ENCODE assay signal across 13 mouse cellular contexts in the genomic region with DNA sequence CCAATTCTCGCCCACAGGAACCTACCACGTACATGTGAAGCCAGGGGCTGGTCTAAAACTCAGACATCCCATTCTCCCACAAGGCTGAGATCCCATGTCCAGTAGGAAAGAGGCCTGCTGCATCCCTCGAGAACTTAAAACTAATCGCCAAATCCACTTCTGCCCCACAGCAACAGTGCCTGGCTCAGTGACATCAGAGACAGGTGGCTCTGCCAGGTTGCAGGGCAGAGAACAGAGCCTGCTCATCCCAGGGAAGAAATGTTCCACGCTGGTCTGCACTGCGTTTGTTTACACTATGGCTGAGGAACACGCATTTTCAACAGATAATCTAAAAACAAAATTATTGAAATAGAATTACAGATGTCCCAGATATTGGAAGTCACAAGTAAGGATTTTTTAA.
"Had no signal": no experiment of that assay in that cellular context is flagged by ENCODE, and none has a peak within 500 bp of the region (broad histone marks: within the 10 kb centered on the region; RNA-seq: fewer than 3 reads in every experiment).

No protein-coding gene starts in this region.

- DNase-seq: gastrocnemius, postnatal 10 days; gastrocnemius, postnatal 25 days; heart, adult 18-20 months; heart, postnatal 10 days; heart, postnatal 4 days; kidney, adult 18-20 months; kidney, adult 8-10 months; kidney, postnatal 10 days; kidney, postnatal 25 days; kidney, postnatal 4 days; liver; liver, embryonic 13.5 days; liver, postnatal 0 days had no signal
